Mouse (Mus musculus) lung, embryonic 14.5 days (tissue): Measurements from ENCODE around the gene Gm17509. TPM values are rescaled to one million over a fixed set of nuclear protein-coding genes. Genes with fewer than 3 reads are reported as not detected.

Experiments used
- ATAC-seq: fragments of 200-750 bp; cut with Nextera tagmentation; 2 replicates; pipeline ENCODE4 v1.8.0; 2017; ENCODE audit warnings: mild to moderate bottlenecking, moderate TSS enrichment, moderate library complexity; ENCODE audit not compliant: insufficient read depth
- DNase-seq: peaks from one replicate; pipeline ENCODE4 v3.0.0-alpha.2; 2015
- H3K27ac ChIP-seq: fragments of 300-500 bp; sonication (generic); 2 replicates; pipeline ENCODE4 v1.5.1; 2014; ENCODE audit warnings: low read depth, mild to moderate bottlenecking, moderate library complexity
- H3K27me3 ChIP-seq: fragments of 300-500 bp; sonication (generic); 2 replicates; pipeline ENCODE4 v1.6.1; 2014; ENCODE audit warnings: low read length, control low read depth; ENCODE audit not compliant: insufficient read depth
- H3K36me3 ChIP-seq: fragments of 300-500 bp; sonication (generic); 2 replicates; pipeline ENCODE4 v1.6.1; 2014; ENCODE audit warnings: control low read depth; ENCODE audit not compliant: insufficient read depth
- H3K4me1 ChIP-seq: fragments of 300-500 bp; sonication (generic); 2 replicates; pipeline ENCODE4 v1.6.1; 2014; ENCODE audit warnings: antibody characterized with exemption, control low read depth; ENCODE audit not compliant: insufficient read depth
- H3K4me2 ChIP-seq: fragments of 300-500 bp; sonication (generic); 2 replicates; pipeline ENCODE4 v1.6.1; 2014; ENCODE audit warnings: mild to moderate bottlenecking
- H3K4me3 ChIP-seq: fragments of 300-500 bp; sonication (generic); 2 replicates; pipeline ENCODE4 v1.5.1; 2014; ENCODE audit warnings: low read depth, low read length
- H3K9ac ChIP-seq: fragments of 300-500 bp; sonication (generic); 2 replicates; pipeline ENCODE4 v1.6.1; 2014
- H3K9me3 ChIP-seq: fragments of 300-500 bp; sonication (generic); 2 replicates; pipeline ENCODE4 v1.6.1; 2016; ENCODE audit warnings: low read depth, low read length, control low read depth
- CTCF ChIP-seq: IDR thresholded peaks from 2 replicates; pipeline ENCODE4 v1.5.1; 2016; ENCODE audit warnings: antibody characterized with exemption, low read depth
- WGBS: fragments of 180-500 bp; shearing (Covaris S2); extraction: QIAGEN DNeasy Blood & Tissue Kit; methylation state at CpG from one replicate; pipeline ENCODE4 v1.1.7; 2014; 5-methylcytosine and 5-hydroxymethylcytosine counted together
- polyA plus RNA-seq: library from polyadenylated mRNA; unstranded; fragments of >200 nt; fragmentation: Nextera tagmentation; extraction: Ambion mirVana; gene quantifications from 2 replicates; pipeline ENCODE4 v1.2.1, GENCODE M21; 2014

Gm17509 gene
- polyA plus RNA-seq, 1 experiment from 2014 or later = not detected

GRCm38 (mm10) chr13:117219871-117220500 lies 889 bp downstream of the Gm17509 start:
- Histone ChIP-seq H3K36me3 (no peaks in the 10 kb centered on the region), H3K27me3 (peaks cover 32% of the 10 kb centered on the region), H3K27ac (no peak overlapping the region), H3K4me3 (peak overlapping the region; percentile 61), H3K4me2 (peak overlapping the region; percentile 93), H3K9me3 (no peaks in the 10 kb centered on the region), H3K4me1 (no peaks in the 10 kb centered on the region), H3K9ac (peak overlapping the region; percentile 54; the same call in 1 of the 2 replicates)
- peak; percentile 16; the same call in 1 of the 2 replicates for ATAC-seq
- no peak for TF ChIP-seq CTCF
- DNase-seq = peak; percentile 13
- WGBS = 9% methylated on average over 16 of the region's 16 CpGs

GRCm38 (mm10) chr13:117218092-117218491 lies 2.8 kb downstream of the Gm17509 start:
- WGBS = 81% methylated on average over 2 of the region's 2 CpGs
- no peak for TF ChIP-seq CTCF
- no peaks in the 10 kb centered on the region for H3K36me3 ChIP-seq
- ATAC-seq = no peak
- H3K27me3 ChIP-seq = peaks cover 32% of the 10 kb centered on the region
- no peaks in the 10 kb centered on the region for H3K9me3 ChIP-seq
- H3K4me2 ChIP-seq = no peak overlapping the region
- no peak for DNase-seq
- no peak overlapping the region for H3K9ac ChIP-seq
- H3K4me1 ChIP-seq = no peaks in the 10 kb centered on the region
- no peak overlapping the region for H3K27ac ChIP-seq
- no peak overlapping the region for H3K4me3 ChIP-seq

DNA sequence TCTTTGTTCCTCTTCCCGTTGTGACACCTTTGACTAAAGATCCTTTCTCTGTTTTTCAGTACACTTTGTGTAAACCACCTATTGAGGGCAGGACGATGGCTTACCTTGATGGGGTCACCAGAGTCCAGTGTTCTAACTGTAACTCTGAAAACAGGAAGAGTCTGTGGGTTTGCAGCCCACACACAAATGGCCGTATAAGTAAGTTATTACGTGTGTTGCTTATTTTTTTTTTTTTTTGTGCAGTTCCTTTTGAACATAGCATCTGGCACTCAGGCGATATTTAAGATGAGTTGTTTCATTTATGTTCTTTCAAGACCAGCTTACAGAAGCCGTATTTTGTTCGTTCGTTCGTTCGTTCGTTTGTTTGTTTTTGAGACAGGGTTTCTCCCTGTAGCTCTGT lies 3.3 kb downstream of the Gm17509 start:
- TF ChIP-seq CTCF = no peak
- no peak overlapping the region for H3K27ac ChIP-seq
- H3K9me3 ChIP-seq = no peaks in the 10 kb centered on the region
- no peaks in the 10 kb centered on the region for H3K36me3 ChIP-seq
- H3K9ac ChIP-seq = no peak overlapping the region
- ATAC-seq (no peak), DNase-seq (no peak)
- no peak overlapping the region for H3K4me2 ChIP-seq
- peaks cover 32% of the 10 kb centered on the region for H3K27me3 ChIP-seq
- no peak overlapping the region for H3K4me3 ChIP-seq
- H3K4me1 ChIP-seq = no peaks in the 10 kb centered on the region
- 43% methylated on average over 11 of the region's 11 CpGs for WGBS

GRCm38 (mm10) chr13:117216752-117217363 lies 4.0 kb downstream of the Gm17509 start:
- no peak for TF ChIP-seq CTCF
- Histone ChIP-seq H3K36me3 (no peaks in the 10 kb centered on the region), H3K9me3 (no peaks in the 10 kb centered on the region), H3K27ac (no peak overlapping the region), H3K4me3 (no peak overlapping the region), H3K9ac (no peak overlapping the region), H3K4me2 (no peak overlapping the region), H3K4me1 (no peaks in the 10 kb centered on the region), H3K27me3 (peaks cover 24% of the 10 kb centered on the region)
- ATAC-seq (no peak), DNase-seq (no peak)
- 21% methylated on average over 9 of the region's 9 CpGs for WGBS

- 22% methylated on average over 10 of the region's 10 CpGs for WGBS
- H3K27ac ChIP-seq = no peak overlapping the region
Measured at GRCm38 (mm10) chr13:117216126-117216525, 4.7 kb downstream of the Gm17509 start.

GRCm38 (mm10) chr13:117215481-117215880 lies 5.4 kb downstream of the Gm17509 start:
- Histone ChIP-seq H3K9me3 (no peaks in the 10 kb centered on the region), H3K4me2 (no peak overlapping the region), H3K4me1 (no peaks in the 10 kb centered on the region), H3K27ac (no peak overlapping the region), H3K9ac (no peak overlapping the region), H3K27me3 (peaks cover 11% of the 10 kb centered on the region), H3K36me3 (no peaks in the 10 kb centered on the region), H3K4me3 (no peak overlapping the region)
- no peak for DNase-seq
- no peak for ATAC-seq
- TF ChIP-seq CTCF = no peak
- 21% methylated on average over 10 of the region's 10 CpGs for WGBS

More at GRCm38 (mm10) chr13:117216126-117216525, 4.7 kb downstream of the Gm17509 start:
- Histone ChIP-seq H3K4me1 (no peaks in the 10 kb centered on the region), H3K4me3 (no peak overlapping the region), H3K4me2 (no peak overlapping the region), H3K9ac (no peak overlapping the region), H3K9me3 (no peaks in the 10 kb centered on the region), H3K27me3 (peaks cover 17% of the 10 kb centered on the region), H3K36me3 (no peaks in the 10 kb centered on the region)
- DNase-seq (no peak), ATAC-seq (no peak)
- TF ChIP-seq CTCF = no peak

GRCm38 (mm10) chr13:117211386-117211875 lies 9.4 kb downstream of the Gm17509 start:
- 52% methylated on average over 11 of the region's 11 CpGs for WGBS
- ATAC-seq = 0 out of 2 replicates have a peak, but pooled peaks have one; percentile 40
- H3K9me3 ChIP-seq = no peaks in the 10 kb centered on the region
- H3K36me3 ChIP-seq = no peaks in the 10 kb centered on the region
- H3K27me3 ChIP-seq = no peaks in the 10 kb centered on the region
- TF ChIP-seq CTCF = no peak
- peak; percentile 32 for DNase-seq
- no peak overlapping the region for H3K27ac ChIP-seq
- no peak overlapping the region for H3K9ac ChIP-seq
- H3K4me2 ChIP-seq = no peak overlapping the region
- H3K4me3 ChIP-seq = no peak overlapping the region
- no peaks in the 10 kb centered on the region for H3K4me1 ChIP-seq
